Mouse (Mus musculus): ENCODE data around the gene Eef1akmt4. TPM values are rescaled to one million over a fixed set of nuclear protein-coding genes. Genes with fewer than 3 reads are reported as not detected.

The Eef1akmt4 gene
- polyA plus RNA-seq, 1 experiment from 2014 or later: 42.2 TPM

- Histone ChIP-seq H3K4me1 (ENCODE audit: control insufficient read depth, insufficient read depth, low read length) (peaks cover 15% of the 10 kb centered on the region), H3K4me2 (replicated peaks; ENCODE audit: low read depth, low read length) (peak overlapping the region; percentile 81), H3K9ac (ENCODE audit: low read depth, low read length) (peak overlapping the region; percentile 73), H3K36me3 (ENCODE audit: control insufficient read depth, insufficient read depth, low read length) (no peaks in the 10 kb centered on the region), H3K27me3 (ENCODE audit: control insufficient read depth, insufficient read depth, low read length) (peaks cover 29% of the 10 kb centered on the region), H3K4me3 (ENCODE audit: low read length) (peak overlapping the region; percentile 49), H3K9me3 (ENCODE audit: control insufficient read depth, low read length) (no peaks in the 10 kb centered on the region), H3K27ac (ENCODE audit: low read depth, low read length) (peak overlapping the region; percentile 34)
- WGBS: 0% methylated on average over 34 of the region's 37 CpGs
- peak; percentile 50 for ATAC-seq (ENCODE audit: low FRiP score, low TSS enrichment)
Measured at GRCm38 (mm10) chr16:20621991-20622685, 10.7 kb downstream of the Eef1akmt4 start.

GRCm38 (mm10) chr16:20623211-20623610 is 11.8 kb downstream of the Eef1akmt4 start:
- Histone ChIP-seq H3K9ac (ENCODE audit: low read depth, low read length) (no peak overlapping the region), H3K9me3 (ENCODE audit: control insufficient read depth, low read length) (no peaks in the 10 kb centered on the region), H3K4me3 (ENCODE audit: low read length) (no peak overlapping the region), H3K27me3 (ENCODE audit: control insufficient read depth, insufficient read depth, low read length) (peaks cover 29% of the 10 kb centered on the region), H3K4me2 (replicated peaks; ENCODE audit: low read depth, low read length) (no peak overlapping the region), H3K4me1 (ENCODE audit: control insufficient read depth, insufficient read depth, low read length) (peaks cover 15% of the 10 kb centered on the region), H3K36me3 (ENCODE audit: control insufficient read depth, insufficient read depth, low read length) (no peaks in the 10 kb centered on the region), H3K27ac (ENCODE audit: low read depth, low read length) (no peak overlapping the region)
- no peak for ATAC-seq (ENCODE audit: low FRiP score, low TSS enrichment)
- 69% methylated on average over 2 of the region's 2 CpGs for WGBS

GRCm38 (mm10) chr16:20628871-20629391 is 17.5 kb downstream of the Eef1akmt4 start:
- Histone ChIP-seq H3K9me3 (ENCODE audit: control insufficient read depth, low read length) (no peaks in the 10 kb centered on the region), H3K4me1 (ENCODE audit: control insufficient read depth, insufficient read depth, low read length) (0 out of 2 replicates have a peak, but pooled peaks cover 4% of the 10 kb centered on the region), H3K4me2 (replicated peaks; ENCODE audit: low read depth, low read length) (peak overlapping the region; percentile 95), H3K27ac (ENCODE audit: low read depth, low read length) (no peak overlapping the region), H3K9ac (ENCODE audit: low read depth, low read length) (no peak overlapping the region), H3K27me3 (ENCODE audit: control insufficient read depth, insufficient read depth, low read length) (peaks cover 13% of the 10 kb centered on the region), H3K4me3 (ENCODE audit: low read length) (peak overlapping the region; percentile 59; the same call in 1 of the 2 replicates), H3K36me3 (ENCODE audit: control insufficient read depth, insufficient read depth, low read length) (no peaks in the 10 kb centered on the region)
- ATAC-seq (ENCODE audit: low FRiP score, low TSS enrichment): no peak
- 50% methylated on average over 11 of the region's 11 CpGs for WGBS

- H3K9ac ChIP-seq (ENCODE audit: low read depth, low read length): peak within 1 kb of the TSS; percentile 72
- no peaks in the 10 kb centered on the region for H3K9me3 ChIP-seq (ENCODE audit: control insufficient read depth, low read length)
- 0 out of 2 replicates have a peak, but pooled peaks cover 4% of the 10 kb centered on the region for H3K4me1 ChIP-seq (ENCODE audit: control insufficient read depth, insufficient read depth, low read length)
- peak within 1 kb of the TSS; percentile 95 for H3K4me2 ChIP-seq (replicated peaks; ENCODE audit: low read depth, low read length)
- peak within 1 kb of the TSS; percentile 59 for H3K4me3 ChIP-seq (ENCODE audit: low read length)
- H3K27me3 ChIP-seq (ENCODE audit: control insufficient read depth, insufficient read depth, low read length): peaks cover 13% of the 10 kb centered on the region
- no peaks in the 10 kb centered on the region for H3K36me3 ChIP-seq (ENCODE audit: control insufficient read depth, insufficient read depth, low read length)
- no peak within 1 kb of the TSS for H3K27ac ChIP-seq (ENCODE audit: low read depth, low read length)
- peak; percentile 78 for ATAC-seq (ENCODE audit: low FRiP score, low TSS enrichment)
- WGBS: 8% methylated on average over 54 of the region's 54 CpGs
Measured at GRCm38 (mm10) chr16:20629731-20630634, 18.6 kb downstream of the Eef1akmt4 start, which contains the start of gene Ece2. TSS of gene Ece2 (plus strand) at chr16:20629828.

- H3K9me3 ChIP-seq (ENCODE audit: control insufficient read depth, low read length): no peaks in the 10 kb centered on the region
- no peak overlapping the region for H3K4me3 ChIP-seq (ENCODE audit: low read length)
- no peak for ATAC-seq (ENCODE audit: low FRiP score, low TSS enrichment)
- no peak overlapping the region for H3K9ac ChIP-seq (ENCODE audit: low read depth, low read length)
- 80% methylated on average over 8 of the region's 8 CpGs for WGBS
- no peaks in the 10 kb centered on the region for H3K36me3 ChIP-seq (ENCODE audit: control insufficient read depth, insufficient read depth, low read length)
- no peaks in the 10 kb centered on the region for H3K27me3 ChIP-seq (ENCODE audit: control insufficient read depth, insufficient read depth, low read length)
- no peaks in the 10 kb centered on the region for H3K4me1 ChIP-seq (ENCODE audit: control insufficient read depth, insufficient read depth, low read length)
- H3K27ac ChIP-seq (ENCODE audit: low read depth, low read length): no peak overlapping the region
- no peak overlapping the region for H3K4me2 ChIP-seq (replicated peaks; ENCODE audit: low read depth, low read length)
Measured at GRCm38 (mm10) chr16:20637410-20637809, 26.0 kb downstream of the Eef1akmt4 start.

- Histone ChIP-seq H3K9me3 (ENCODE audit: control insufficient read depth, low read length) (no peaks in the 10 kb centered on the region), H3K4me3 (ENCODE audit: low read length) (no peak overlapping the region), H3K27ac (ENCODE audit: low read depth, low read length) (no peak overlapping the region), H3K27me3 (ENCODE audit: control insufficient read depth, insufficient read depth, low read length) (no peaks in the 10 kb centered on the region), H3K36me3 (ENCODE audit: control insufficient read depth, insufficient read depth, low read length) (no peaks in the 10 kb centered on the region), H3K4me1 (ENCODE audit: control insufficient read depth, insufficient read depth, low read length) (no peaks in the 10 kb centered on the region), H3K4me2 (replicated peaks; ENCODE audit: low read depth, low read length) (no peak overlapping the region), H3K9ac (ENCODE audit: low read depth, low read length) (no peak overlapping the region)
- no peak for ATAC-seq (ENCODE audit: low FRiP score, low TSS enrichment)
- WGBS: 89% methylated on average over 8 of the region's 8 CpGs
Measured at GRCm38 (mm10) chr16:20638367-20638766, 27.0 kb downstream of the Eef1akmt4 start.

GRCm38 (mm10) chr16:20642161-20642560 is 30.8 kb downstream of the Eef1akmt4 start:
- no peaks in the 10 kb centered on the region for H3K4me1 ChIP-seq (ENCODE audit: control insufficient read depth, insufficient read depth, low read length)
- no peaks in the 10 kb centered on the region; the same call in 1 of the 2 replicates for H3K27me3 ChIP-seq (ENCODE audit: control insufficient read depth, insufficient read depth, low read length)
- no peaks in the 10 kb centered on the region for H3K9me3 ChIP-seq (ENCODE audit: control insufficient read depth, low read length)
- H3K4me2 ChIP-seq (replicated peaks; ENCODE audit: low read depth, low read length): no peak overlapping the region
- H3K36me3 ChIP-seq (ENCODE audit: control insufficient read depth, insufficient read depth, low read length): no peaks in the 10 kb centered on the region
- peak; percentile 88 for ATAC-seq (ENCODE audit: low FRiP score, low TSS enrichment)
- no peak overlapping the region for H3K27ac ChIP-seq (ENCODE audit: low read depth, low read length)
- H3K9ac ChIP-seq (ENCODE audit: low read depth, low read length): no peak overlapping the region
- no peak overlapping the region for H3K4me3 ChIP-seq (ENCODE audit: low read length)
- 2% methylated on average over 8 of the region's 8 CpGs for WGBS

- H3K4me2 ChIP-seq (replicated peaks; ENCODE audit: low read depth, low read length): no peak overlapping the region
- no peak overlapping the region for H3K27ac ChIP-seq (ENCODE audit: low read depth, low read length)
- no peaks in the 10 kb centered on the region for H3K36me3 ChIP-seq (ENCODE audit: control insufficient read depth, insufficient read depth, low read length)
- no peaks in the 10 kb centered on the region for H3K9me3 ChIP-seq (ENCODE audit: control insufficient read depth, low read length)
- H3K4me3 ChIP-seq (ENCODE audit: low read length): no peak overlapping the region
- H3K9ac ChIP-seq (ENCODE audit: low read depth, low read length): 0 out of 2 replicates have a peak overlapping the region, but pooled peaks have one; percentile 23
- WGBS: 85% methylated on average over 7 of the region's 7 CpGs
- ATAC-seq (ENCODE audit: low FRiP score, low TSS enrichment): no peak
- H3K4me1 ChIP-seq (ENCODE audit: control insufficient read depth, insufficient read depth, low read length): no peaks in the 10 kb centered on the region
- H3K27me3 ChIP-seq (ENCODE audit: control insufficient read depth, insufficient read depth, low read length): no peaks in the 10 kb centered on the region; the same call in 1 of the 2 replicates
Measured at GRCm38 (mm10) chr16:20643911-20644310, 32.5 kb downstream of the Eef1akmt4 start.
